Mouse (Mus musculus) embryonic fibroblast, embryonic 13.5 days (primary cell): Measurements from ENCODE around the gene Ensa. TPM values are rescaled to one million over a fixed set of nuclear protein-coding genes. Genes with fewer than 3 reads are reported as not detected.
A peak's percentile ranks its signal among the peaks of the same experiment; 100 is the strongest.

ENCODE experiments used
- H3K27ac ChIP-seq: 2 replicates; pipeline ENCODE4 v1.5.1; 2012; ENCODE audit warnings: low read length, control low read depth, inconsistent platforms; ENCODE audit not compliant: insufficient read depth
- H3K4me1 ChIP-seq: 2 replicates; pipeline ENCODE4 v1.6.1; 2011; ENCODE audit warnings: low read length; ENCODE audit not compliant: control insufficient read depth, insufficient read depth
- H3K4me3 ChIP-seq: 2 replicates; pipeline ENCODE4 v1.5.1; 2011; ENCODE audit warnings: mild to moderate bottlenecking, control low read depth, low read length; ENCODE audit not compliant: insufficient read depth
- CTCF ChIP-seq: IDR thresholded peaks from 2 replicates; pipeline ENCODE4 v1.5.1; 2011; ENCODE audit warnings: mild to moderate bottlenecking, control low read depth, low read length, moderate library complexity, borderline replicate concordance; ENCODE audit not compliant: insufficient read depth
- POLR2A ChIP-seq: IDR thresholded peaks from 2 replicates; pipeline ENCODE4 v1.6.1; 2011; ENCODE audit warnings: low read depth, mild to moderate bottlenecking, control low read depth, low read length, moderate library complexity
- polyA plus RNA-seq: library from polyadenylated mRNA; stranded (reverse); fragments of >200 nt; gene quantifications from 2 replicates; pipeline ENCODE4 v1.2.4, GENCODE M21; 2011; ENCODE audit warnings: low read depth; ENCODE audit not compliant: missing spikeins, insufficient read length

The Ensa gene
- polyA plus RNA-seq, 1 experiment: 86.4 TPM

GRCm38 (mm10) chr3:95639694-95640093 lies 14.9 kb downstream of the Ensa start:
- Histone ChIP-seq H3K27ac (no peak overlapping the region), H3K4me1 (no peaks in the 10 kb centered on the region), H3K4me3 (no peak overlapping the region)
- no peak for TF ChIP-seq CTCF

GRCm38 (mm10) chr3:95643097-95643496 lies 18.3 kb downstream of the Ensa start:
- H3K4me1 ChIP-seq: no peaks in the 10 kb centered on the region
- TF ChIP-seq CTCF (no peak), POLR2A (no peak)

GRCm38 (mm10) chr3:95645313-95646235 lies 20.8 kb downstream of the Ensa start:
- Histone ChIP-seq H3K4me1 (no peaks in the 10 kb centered on the region), H3K27ac (no peak overlapping the region), H3K4me3 (no peak overlapping the region)
- TF ChIP-seq POLR2A (no peak), CTCF (no peak)

More at GRCm38 (mm10) chr3:95643097-95643496, 18.3 kb downstream of the Ensa start:
- no peak overlapping the region for H3K27ac ChIP-seq
- H3K4me3 ChIP-seq: no peak overlapping the region

GRCm38 (mm10) chr3:95648016-95648415 lies 23.2 kb downstream of the Ensa start:
- H3K4me1 ChIP-seq: peaks cover 10% of the 10 kb centered on the region
- TF ChIP-seq POLR2A (no peak), CTCF (no peak)
- no peak overlapping the region for H3K27ac ChIP-seq
- no peak overlapping the region for H3K4me3 ChIP-seq

GRCm38 (mm10) chr3:95650276-95651032 lies 25.7 kb downstream of the Ensa start:
- Histone ChIP-seq H3K4me3 (no peak overlapping the region), H3K4me1 (peaks cover 10% of the 10 kb centered on the region), H3K27ac (peak overlapping the region; percentile 97)
- TF ChIP-seq CTCF (no peak), POLR2A (peak; percentile 40; the same call in 1 of the 2 replicates)

GRCm38 (mm10) chr3:95651033-95651373 lies 26.2 kb downstream of the Ensa start:
- Histone ChIP-seq H3K27ac (peak overlapping the region; percentile 97), H3K4me3 (no peak overlapping the region), H3K4me1 (peaks cover 10% of the 10 kb centered on the region)
- TF ChIP-seq CTCF: no peak
- no peak for TF ChIP-seq POLR2A

GRCm38 (mm10) chr3:95651391-95652203 lies 26.8 kb downstream of the Ensa start:
- TF ChIP-seq POLR2A: no peak
- TF ChIP-seq CTCF: no peak
- peak overlapping the region; percentile 97 for H3K27ac ChIP-seq
- H3K4me3 ChIP-seq: no peak overlapping the region
- H3K4me1 ChIP-seq: peaks cover 10% of the 10 kb centered on the region

GRCm38 (mm10) chr3:95652204-95652811 lies 27.5 kb downstream of the Ensa start:
- H3K27ac ChIP-seq: no peak overlapping the region

GRCm38 (mm10) chr3:95652871-95653270 lies 28.1 kb downstream of the Ensa start:
- no peak for TF ChIP-seq POLR2A
- no peak for TF ChIP-seq CTCF
- Histone ChIP-seq H3K4me3 (no peak overlapping the region), H3K4me1 (peaks cover 10% of the 10 kb centered on the region), H3K27ac (no peak overlapping the region)

More at GRCm38 (mm10) chr3:95652204-95652811, 27.5 kb downstream of the Ensa start:
- H3K4me3 ChIP-seq: no peak overlapping the region
- TF ChIP-seq CTCF (no peak), POLR2A (no peak)
- peaks cover 10% of the 10 kb centered on the region for H3K4me1 ChIP-seq
